Mouse (Mus musculus): ENCODE data around the gene Hspd1.

Gene Hspd1

DNA sequence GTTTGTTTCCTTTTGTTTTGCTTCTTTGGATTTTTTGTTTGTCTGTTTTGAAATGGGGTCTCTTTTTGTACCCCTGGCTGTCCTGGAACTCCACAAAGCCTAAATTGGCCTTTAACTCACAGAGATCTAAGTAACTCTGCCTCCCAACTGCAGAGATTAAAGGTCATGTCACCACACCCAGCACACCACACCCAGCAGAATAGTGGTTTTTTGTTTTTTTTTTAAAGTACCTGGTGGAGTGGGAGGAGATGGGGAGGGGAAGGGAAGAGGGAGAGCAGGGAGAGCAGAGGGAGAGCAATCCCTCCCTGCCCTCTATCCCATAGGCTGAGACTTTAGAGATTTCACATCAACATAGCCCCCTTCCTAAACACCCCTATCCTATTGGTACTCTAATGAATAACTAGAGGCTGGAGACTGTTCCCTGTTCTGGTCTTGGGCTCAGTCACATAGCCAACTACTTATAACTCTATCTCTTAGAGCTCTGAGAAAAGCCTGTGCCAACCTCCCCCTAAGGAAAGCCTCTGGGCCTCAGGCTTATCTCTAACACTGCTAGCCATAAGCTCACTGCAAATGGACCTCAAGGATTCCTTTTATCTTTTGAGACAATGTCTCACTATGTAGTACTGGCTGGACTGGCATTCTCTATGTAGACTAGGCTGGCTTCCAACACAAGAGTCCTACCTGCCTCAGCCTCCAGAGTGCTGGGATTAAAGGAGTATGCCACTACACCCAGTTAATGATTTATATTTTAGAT, 56.8 kb downstream of the Hspd1 start:
- no peak for DNase-seq

DNA sequence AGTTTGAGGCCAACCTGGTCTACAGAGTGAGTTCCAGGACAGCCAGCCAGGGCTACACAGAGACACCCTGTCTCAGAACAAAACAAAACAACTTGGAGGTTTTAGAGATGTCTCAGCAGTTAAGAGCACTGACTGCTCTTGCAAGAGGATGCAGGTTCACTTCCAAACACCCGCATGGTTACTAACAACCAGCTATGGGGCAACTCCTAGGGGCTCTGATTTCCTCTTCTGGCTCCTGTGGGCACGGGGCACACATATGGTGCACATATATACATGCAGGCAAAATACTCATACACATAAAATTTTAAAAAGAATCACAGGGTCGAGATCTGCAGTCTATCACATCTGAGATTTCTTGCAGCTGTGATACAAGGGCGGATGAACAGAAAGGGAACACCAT, 58.6 kb downstream of the Hspd1 start:
- no peak for DNase-seq

DNA sequence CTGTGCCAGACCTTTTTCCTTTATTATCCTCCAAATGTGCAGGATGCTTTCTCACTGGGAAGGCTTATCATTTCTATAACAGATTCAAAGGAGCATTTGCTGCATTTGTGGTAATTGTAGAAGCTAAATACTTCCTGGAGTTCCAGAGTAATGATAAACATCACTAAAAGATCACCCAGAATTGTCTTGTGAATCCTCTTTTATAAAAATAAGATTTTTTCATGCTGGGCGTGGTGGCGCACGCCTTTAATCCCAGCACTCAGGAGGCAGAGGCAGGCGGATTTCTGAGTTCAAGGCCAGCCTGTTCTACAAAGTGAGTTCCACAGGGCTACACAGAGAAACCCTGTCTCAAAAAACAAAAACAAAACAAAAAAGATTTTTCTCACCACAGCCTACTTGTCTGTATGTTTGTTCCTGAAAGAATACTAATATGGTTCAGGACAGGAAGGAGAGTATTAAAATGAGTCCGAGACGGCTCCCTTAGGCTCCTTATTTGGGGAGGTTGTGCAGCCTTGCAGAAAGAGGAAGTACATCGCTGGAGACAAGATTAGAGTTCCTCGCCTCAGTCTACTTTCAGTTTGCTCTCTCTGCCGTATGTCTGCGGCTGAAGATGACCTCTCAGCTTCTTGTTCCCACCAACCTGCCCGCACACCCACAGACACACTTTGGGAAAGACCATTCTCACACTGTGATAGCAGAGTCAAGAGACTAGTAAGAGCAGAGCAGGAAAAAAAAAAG, 59.4 kb downstream of the Hspd1 start:
- DNase-seq, result no peak

DNA sequence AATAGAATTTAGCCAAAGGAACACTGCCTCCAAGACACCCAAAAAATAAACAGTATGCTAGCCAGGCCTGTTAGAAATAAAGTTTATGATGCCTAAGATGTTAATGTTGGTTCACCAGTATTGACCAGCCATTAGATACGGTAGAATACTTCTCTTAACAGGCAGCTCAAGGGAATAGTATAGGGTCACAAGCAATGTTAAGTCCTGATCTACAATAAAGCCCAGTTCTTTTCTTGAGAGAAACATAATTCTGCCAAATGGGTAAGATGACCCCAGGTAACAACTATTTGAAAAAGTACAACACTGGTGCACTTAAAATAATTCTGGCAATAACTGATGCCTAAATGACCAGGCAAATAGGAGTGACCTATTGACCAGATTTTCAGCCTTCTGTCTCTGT, 60.1 kb downstream of the Hspd1 start:
- DNase-seq, result no peak

All from cerebellum, adult 11 months (tissue).